Mouse (Mus musculus): ENCODE data around the gene Xrcc3.

DNA sequence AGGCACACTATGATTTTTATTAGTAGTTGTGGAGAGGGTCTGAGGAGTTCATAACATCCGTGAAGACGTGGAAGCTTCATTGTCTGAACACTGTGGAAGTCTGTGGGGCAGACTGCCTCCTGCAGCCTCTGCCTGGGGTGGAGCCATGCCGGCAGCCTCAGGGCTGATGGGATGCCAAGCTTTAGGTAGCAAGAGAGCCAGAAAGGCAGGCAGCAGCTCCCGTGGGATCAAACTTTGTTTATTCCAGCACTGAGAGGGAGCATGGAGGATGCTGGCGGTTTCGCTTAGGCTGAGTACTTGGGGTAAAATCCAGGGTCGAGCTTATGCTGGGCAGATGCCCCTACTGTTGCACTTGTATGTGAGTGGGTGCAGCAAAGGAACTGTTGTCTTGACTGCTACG lies 16.4 kb downstream of the Xrcc3 start:
- no peak for TF ChIP-seq CTCF (IDR thresholded peaks at IDR 0.05; ENCODE audit: control insufficient read depth, insufficient read depth, insufficient read length)
- no peak for TF ChIP-seq MYOD1 (IDR thresholded peaks at IDR 0.05; ENCODE audit: control insufficient read depth, insufficient read length, low read depth)
- TF ChIP-seq MYOG (IDR thresholded peaks at IDR 0.05; ENCODE audit: control insufficient read depth, extremely low read depth, insufficient read length), result no peak
- TF ChIP-seq MAX (IDR thresholded peaks at IDR 0.05), result no peak
- TF ChIP-seq USF1 (IDR thresholded peaks at IDR 0.05; ENCODE audit: low read depth), result no peak
- TF ChIP-seq CEBPB (IDR thresholded peaks at IDR 0.05; ENCODE audit: low read depth), result no peak

Data from C2C12 (cell line).